Mouse (Mus musculus) 416B (cell line): Measurements from ENCODE around the gene Suds3.

ENCODE experiments used
- DNase-seq: peaks from one replicate; pipeline ENCODE4 v3.0.0; 2011; ENCODE audit warnings: low read depth

Gene Suds3

DNA sequence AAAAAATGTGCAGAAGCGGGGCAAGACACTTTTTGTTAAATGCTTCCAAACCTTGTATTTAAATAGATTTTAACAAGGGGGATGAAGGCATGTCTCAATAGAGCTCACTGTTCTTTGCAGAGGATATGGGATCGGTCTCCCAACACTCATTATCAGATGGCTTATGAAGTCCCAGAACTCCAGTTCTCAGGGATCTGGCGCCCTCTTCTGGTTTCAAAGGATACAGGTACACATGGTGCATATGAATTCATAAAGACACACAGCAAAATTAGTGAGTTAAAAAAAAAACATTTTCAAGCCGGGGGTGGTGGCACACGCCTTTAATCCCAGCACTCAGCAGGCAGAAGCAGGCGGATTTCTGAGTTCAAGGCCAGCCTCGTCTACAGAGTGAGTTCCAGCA is 2.6 kb downstream of the Suds3 start:
- DNase-seq: peak; percentile 66

GRCm38 (mm10) chr5:117111774-117112112 is 4.2 kb downstream of the Suds3 start:
- no peak for DNase-seq

- DNase-seq: no peak
Measured at GRCm38 (mm10) chr5:117111064-117111773, 4.7 kb downstream of the Suds3 start.

DNA sequence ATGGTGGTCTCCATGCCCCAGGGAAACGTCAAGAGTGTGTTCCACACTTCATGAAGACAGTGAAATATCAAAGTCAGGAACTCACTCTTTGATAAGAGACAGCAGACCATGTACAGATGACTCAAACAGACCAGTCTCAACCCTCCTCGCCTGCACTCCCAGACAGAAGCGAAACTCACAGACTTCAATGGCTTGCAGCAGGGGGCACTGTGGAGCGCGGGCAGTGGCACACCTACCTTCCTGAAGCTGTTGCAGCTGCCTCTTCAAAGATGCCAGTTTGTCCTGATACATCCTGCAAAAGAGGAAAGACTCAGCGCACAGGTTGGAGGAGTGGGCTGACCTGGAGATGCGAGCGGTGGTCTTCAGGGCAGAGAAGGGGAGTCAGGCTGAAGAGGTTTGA is 6.4 kb downstream of the Suds3 start:
- DNase-seq: peak; percentile 31

DNA sequence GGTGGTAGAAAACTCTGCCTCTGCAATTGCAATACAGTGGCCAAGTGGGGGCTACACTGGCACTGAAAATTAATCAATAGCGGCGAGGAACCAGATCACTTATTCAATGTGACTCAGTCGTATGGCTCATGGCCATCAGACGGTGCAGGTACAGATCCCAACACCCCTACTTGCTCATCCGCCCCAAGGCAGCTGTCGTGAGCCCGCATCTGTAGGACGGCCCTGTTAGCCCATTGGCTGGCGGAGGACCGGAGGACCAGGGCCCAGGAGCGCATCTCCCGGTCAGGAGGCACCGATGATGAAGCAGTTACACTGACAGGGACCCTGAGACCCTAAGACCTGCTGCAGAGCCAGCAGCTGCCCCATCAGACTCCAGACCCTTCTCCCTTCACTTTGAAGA is 7.2 kb downstream of the Suds3 start:
- no peak for DNase-seq

GRCm38 (mm10) chr5:117108292-117108691 is 7.6 kb downstream of the Suds3 start:
- DNase-seq: no peak

- DNase-seq: no peak
Measured at GRCm38 (mm10) chr5:117105761-117106160, 10.2 kb downstream of the Suds3 start.

DNA sequence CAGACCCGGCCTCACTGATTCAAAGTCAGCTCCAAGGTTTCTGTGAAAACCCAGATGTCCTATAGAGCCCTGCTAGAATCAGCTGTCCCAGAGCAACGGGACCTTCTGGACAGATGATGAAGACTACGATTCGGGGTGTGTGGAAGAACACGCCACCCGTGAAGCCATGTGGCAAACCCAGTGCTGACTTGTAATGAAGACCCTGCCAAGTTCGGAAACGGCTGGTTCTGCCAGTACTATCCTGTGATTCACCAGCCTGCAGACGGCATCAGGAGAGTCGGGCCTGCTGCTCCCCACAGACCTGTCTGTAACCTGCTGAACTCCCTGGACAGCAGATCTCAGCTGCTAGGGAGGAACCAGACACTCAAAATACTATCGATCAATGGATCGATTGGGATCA is 11.6 kb downstream of the Suds3 start:
- no peak for DNase-seq

DNA sequence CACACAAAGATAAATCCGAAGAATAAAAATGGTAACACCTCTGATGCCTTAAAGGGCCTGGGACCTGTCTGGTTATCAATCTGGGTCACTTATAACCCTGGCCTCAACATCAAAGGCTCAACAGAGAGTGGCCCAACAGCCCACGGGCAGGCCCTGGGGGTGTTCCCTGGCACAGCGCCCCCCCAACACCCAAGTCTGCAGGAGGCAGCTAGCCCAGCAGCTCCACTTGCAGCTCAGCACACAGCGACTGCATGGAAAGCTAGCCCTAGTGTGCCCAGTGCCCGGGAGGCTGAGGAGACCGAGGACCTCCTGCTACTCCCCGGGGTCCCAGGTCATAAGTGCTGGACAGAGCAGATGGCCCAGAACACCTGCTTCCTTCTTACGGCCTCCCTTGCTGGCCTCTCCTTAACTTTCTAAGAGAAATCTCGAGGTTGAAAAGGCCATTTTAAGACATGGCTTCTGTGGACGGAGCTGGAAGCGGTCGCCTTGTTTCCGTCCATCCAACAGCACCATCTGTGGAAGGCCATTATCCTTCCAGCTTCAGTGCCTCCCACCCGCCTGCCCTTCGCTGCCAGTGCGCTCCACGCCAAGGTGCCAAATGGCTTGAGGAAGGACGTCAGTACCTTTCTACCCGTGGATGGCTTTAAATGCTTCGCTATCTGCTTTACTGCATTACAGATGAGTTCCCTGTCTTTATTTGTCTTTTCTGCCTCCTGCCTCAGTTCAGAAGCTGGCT is 12.6 kb downstream of the Suds3 start:
- DNase-seq: no peak

- DNase-seq: no peak
Measured at GRCm38 (mm10) chr5:117099742-117100141, 16.2 kb downstream of the Suds3 start.

DNA sequence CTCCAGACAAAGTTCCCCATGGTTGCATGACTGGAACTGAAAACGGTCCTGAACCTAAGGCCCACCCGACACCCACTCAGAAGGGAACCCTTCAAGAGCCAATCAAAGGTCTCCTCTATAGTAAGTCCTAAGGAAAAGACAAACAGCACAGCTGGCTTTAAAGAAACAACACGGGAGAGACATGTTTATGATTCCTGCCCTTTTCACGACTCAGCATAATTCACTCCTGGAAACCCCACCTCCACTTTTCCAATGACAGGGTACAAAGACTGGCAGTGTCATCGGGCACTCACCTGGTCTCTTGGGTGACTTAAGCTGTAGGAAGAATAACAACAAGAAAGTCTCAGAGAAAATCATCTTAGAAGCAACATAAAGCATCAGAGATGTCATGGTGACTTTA is 16.9 kb downstream of the Suds3 start:
- DNase-seq: no peak

DNA sequence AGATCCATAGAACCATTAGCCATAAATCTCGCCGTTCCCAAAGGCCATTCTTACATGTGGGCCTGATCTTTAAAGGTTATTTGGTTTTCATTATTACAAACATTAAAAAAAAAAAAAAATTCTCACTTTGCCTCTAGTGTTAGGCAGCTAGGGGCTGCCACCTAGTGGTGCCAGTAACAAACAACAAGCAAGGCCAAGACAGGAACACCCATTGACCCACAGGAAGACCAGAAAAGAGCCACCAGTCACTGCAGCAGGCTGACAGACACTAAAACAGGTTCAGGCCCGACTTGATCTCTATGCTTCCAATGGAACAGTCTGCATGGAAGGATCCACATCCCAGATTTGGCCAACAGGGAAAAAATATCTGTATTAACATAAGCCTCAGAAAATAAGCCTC is 19.2 kb downstream of the Suds3 start:
- peak; percentile 82 for DNase-seq

DNA sequence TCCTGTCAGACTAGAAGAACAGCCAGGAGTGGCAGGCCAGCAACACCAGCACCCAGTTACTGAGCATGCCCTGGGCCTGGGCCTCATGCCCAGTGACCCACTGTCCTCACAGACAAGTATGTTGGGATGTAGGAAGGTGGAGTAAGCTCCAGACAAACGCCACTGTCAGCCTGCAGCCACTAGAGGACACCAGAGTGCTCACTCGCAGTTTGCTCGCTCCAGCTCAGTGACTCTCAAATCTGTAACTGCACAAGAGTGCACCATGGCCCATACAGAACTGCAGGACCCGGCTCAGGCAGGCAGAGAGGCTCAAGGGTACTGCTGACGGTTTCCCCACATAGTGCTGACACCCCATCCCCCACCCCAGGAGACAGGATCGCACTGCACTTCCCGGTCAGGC is 21.5 kb downstream of the Suds3 start:
- DNase-seq: peak; percentile 42

GRCm38 (mm10) chr5:117089786-117090185 is 26.1 kb downstream of the Suds3 start:
- no peak for DNase-seq

DNA sequence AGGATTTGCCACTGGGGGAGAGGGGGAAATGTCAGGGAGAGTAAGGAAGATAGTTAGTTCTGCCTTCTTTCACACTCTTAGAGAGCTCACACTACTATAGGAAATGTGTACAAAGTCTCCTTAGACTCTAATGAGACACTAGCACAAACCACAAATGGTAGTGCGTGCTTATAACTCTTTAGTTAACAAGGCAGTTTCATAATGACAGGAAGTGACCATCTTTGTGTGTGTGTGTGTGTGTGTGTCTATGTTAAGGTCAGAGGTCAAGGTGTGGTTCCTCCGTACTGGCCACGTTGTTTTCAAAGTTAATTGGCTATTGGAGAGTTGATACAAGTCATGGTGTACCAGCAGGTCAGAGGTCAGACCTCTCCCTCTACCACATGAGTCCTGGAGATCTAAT is 26.8 kb downstream of the Suds3 start:
- peak; percentile 75 for DNase-seq

- no peak for DNase-seq
Measured at GRCm38 (mm10) chr5:117087718-117088117, 28.2 kb downstream of the Suds3 start.

DNA sequence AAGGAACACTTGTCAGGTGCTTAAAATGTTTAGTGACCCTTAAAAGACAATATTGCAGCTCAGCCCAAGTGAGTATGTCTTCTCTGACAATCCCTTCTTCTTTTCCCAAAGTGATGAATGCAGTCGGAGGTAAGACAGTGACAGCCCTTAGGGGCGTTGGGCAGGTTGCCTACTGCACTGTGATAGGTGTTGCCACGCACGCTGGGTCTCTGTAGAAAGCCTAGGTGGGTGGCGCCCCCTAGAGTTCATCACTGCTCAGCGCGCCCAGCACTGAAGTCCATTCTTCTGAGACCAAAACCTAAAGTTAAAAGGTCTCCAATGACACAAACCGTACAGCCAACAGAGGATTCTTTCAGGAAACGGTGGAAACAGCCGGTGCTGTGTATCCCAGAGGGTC is 46.4 kb downstream of the Suds3 start:
- DNase-seq: peak; percentile 40

- DNase-seq: peak; percentile 8
Measured at GRCm38 (mm10) chr5:117068808-117069497, 47.0 kb downstream of the Suds3 start.

DNA sequence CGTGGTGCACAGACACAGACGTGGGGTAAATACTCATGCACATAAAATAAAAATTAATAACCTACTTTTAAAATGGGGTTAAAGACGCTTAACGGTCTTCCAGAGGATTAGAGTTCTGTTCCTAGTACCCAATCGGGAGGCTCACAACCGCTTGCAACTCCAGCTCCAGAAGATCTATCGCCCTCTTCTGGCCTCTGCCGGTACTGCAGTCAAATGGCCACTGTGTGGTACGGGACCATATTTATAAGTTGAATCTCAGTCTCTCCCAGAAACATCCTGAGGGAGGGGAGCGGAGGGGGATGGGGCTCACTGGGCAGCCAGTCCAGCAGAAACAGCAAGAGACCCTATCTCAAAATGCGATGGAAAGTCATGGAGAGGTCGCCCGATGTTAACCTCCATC is 47.7 kb downstream of the Suds3 start:
- DNase-seq: peak; percentile 19

DNA sequence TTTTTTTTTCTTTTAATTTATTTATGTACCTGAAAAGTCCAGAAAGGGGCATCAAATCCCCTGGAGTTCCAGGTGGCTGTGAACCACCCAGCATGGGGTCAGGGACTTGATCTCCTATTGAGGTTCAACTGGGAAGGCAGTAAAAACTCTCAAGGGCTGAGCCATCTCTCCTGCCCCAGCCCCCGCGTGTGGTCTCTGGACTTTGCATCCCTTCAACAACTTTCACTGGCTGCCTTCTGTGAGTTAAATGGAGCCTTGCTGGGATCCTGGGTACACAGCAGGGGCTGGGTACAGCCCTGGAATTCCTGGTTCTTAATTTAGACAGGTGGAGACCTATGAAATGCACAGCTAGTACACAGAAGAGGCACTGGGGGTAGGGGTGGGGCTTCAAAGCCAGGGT is 54.7 kb downstream of the Suds3 start:
- no peak for DNase-seq

DNA sequence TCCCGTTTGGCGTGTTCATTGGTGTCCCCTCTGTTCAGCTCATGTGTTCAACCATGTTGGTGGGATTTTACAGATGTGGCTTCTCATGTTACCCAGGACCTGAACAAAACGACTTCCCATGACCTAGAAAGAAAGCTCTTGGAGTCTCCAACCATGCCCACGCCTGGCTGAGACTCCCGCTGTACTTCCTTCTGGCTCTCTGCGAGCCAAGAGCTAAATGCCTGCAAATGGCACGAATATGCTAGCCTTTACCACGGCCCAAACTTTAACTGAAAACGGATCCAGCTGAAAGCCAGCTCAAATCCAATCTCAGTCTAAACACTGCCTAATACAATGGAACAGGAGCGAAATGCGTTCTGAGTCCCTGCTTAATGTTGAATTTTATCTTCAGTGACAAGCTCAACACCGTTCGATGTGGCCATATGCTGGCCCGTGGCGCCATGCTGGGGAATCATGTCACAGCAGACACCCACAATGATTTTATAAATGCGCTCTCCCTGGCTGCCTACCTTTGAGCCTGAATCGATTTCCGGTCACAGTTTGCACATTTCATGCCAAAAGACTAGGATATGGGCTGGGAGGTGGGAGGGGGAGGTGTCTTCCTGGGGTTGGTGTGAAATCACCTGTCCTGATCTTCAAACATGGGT is 55.3 kb downstream of the Suds3 start:
- DNase-seq: no peak

GRCm38 (mm10) chr5:117049940-117050339 is 66.0 kb downstream of the Suds3 start:
- DNase-seq: no peak

DNA sequence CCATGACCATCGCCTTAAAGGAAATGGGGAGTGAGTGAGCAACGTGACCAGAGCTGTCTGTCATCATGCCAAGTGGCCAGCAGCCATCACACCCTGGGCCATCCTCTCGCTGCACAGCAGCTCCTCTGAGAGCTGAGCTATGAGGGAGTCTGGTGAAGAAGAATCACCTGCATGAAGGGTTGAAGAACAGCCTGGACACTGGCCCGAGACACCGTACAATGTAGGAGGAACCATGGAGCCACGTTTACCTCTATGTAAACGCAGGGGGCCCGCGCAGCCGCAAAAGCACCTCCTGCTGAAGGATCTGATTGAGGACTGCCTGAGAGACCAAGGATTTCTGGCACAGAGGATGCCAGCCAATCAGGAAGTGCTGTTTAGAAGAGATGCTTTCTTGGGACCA is 70.8 kb downstream of the Suds3 start:
- no peak for DNase-seq
